Mouse (Mus musculus): ENCODE data around the gene Prr18. TPM values are rescaled to one million over a fixed set of nuclear protein-coding genes. Genes with fewer than 3 reads are reported as not detected.

Gene Prr18
- polyA plus RNA-seq, 1 experiment from 2014 or later = 20.6 TPM

DNA sequence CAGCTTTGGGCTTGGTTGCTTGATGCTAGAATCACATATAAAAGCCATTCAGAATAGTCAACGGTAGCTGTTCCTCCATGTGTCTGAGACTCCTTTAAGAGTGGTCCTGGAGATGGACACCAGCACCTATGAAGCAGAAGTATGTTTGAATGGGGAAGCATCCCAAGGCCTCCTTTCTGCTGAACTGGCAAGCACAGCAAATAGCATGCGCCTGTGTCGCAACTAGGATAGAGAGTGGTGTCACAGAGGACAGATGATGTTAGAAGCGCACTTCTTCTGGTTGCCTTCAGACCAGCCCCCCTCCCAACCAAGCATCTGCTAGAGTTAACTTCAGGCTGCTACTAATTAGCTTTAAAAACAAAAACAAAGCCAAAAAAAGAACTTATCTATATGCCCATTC, 53.2 kb downstream of the Prr18 start:
- 53% methylated on average over 4 of the region's 4 CpGs for WGBS
- Histone ChIP-seq H3K27me3 (ENCODE audit: control insufficient read depth, insufficient read depth, low read length) (peaks cover 11% of the 10 kb centered on the region; the same call in 1 of the 2 replicates), H3K9ac (replicated peaks; ENCODE audit: low read depth, low read length) (no peak overlapping the region), H3K4me3 (ENCODE audit: low read depth, low read length) (no peak overlapping the region), H3K27ac (ENCODE audit: low read depth, low read length) (no peak overlapping the region), H3K36me3 (ENCODE audit: control insufficient read depth, insufficient read depth, low read length) (no peaks in the 10 kb centered on the region), H3K9me3 (ENCODE audit: control insufficient read depth, low read length) (no peaks in the 10 kb centered on the region), H3K4me1 (ENCODE audit: control insufficient read depth, insufficient read depth, low read length) (peaks cover 6% of the 10 kb centered on the region), H3K4me2 (ENCODE audit: low read depth, low read length) (no peak overlapping the region)
- no peak for ATAC-seq (ENCODE audit: low read depth)

Other genes starting within 250 kb of the Prr18 start
- 0.33 TPM in 1 of 2 replicates, not detected in the other for gene Gm49673, start 189.7 kb upstream of the Prr18 start, polyA plus RNA-seq (2014; fragmentation: Nextera tagmentation; extraction: Ambion mirVana)
- 8.3 and 11.7 TPM in 2 replicates for gene Rnaset2a, start 189.4 kb upstream of the Prr18 start, polyA plus RNA-seq (2014; fragmentation: Nextera tagmentation; extraction: Ambion mirVana)
- gene Fgfr1op, start 172.0 kb upstream of the Prr18 start, polyA plus RNA-seq (2014; fragmentation: Nextera tagmentation; extraction: Ambion mirVana) = 30.9 and 34.9 TPM in 2 replicates
- not detected in 2 replicates for gene Ccr6, start 101.4 kb upstream of the Prr18 start, polyA plus RNA-seq (2014; fragmentation: Nextera tagmentation; extraction: Ambion mirVana)
- 408 and 480 TPM in 2 replicates for gene Mpc1, start 54.6 kb upstream of the Prr18 start, polyA plus RNA-seq (2014; fragmentation: Nextera tagmentation; extraction: Ambion mirVana)
- gene Sft2d1, start 26.4 kb upstream of the Prr18 start, polyA plus RNA-seq (2014; fragmentation: Nextera tagmentation; extraction: Ambion mirVana) = 149 and 195 TPM in 2 replicates
- gene T2, start 18.5 kb downstream of the Prr18 start, polyA plus RNA-seq (2014; fragmentation: Nextera tagmentation; extraction: Ambion mirVana) = 0.81 and 0.96 TPM in 2 replicates
- 0.37 and 0.44 TPM in 2 replicates for gene T, start 97.0 kb downstream of the Prr18 start, polyA plus RNA-seq (2014; fragmentation: Nextera tagmentation; extraction: Ambion mirVana)
- gene Pde10a, start 187.9 kb downstream of the Prr18 start, polyA plus RNA-seq (2014; fragmentation: Nextera tagmentation; extraction: Ambion mirVana) = 16.2 and 17.0 TPM in 2 replicates
- gene Gm17087, start 229.5 kb downstream of the Prr18 start, polyA plus RNA-seq (2014; fragmentation: Nextera tagmentation; extraction: Ambion mirVana) = not detected in 2 replicates

All from neural tube, embryonic 14.5 days (tissue).